Mouse (Mus musculus): ENCODE measurements around the gene Cacng5. TPM values are rescaled to one million over a fixed set of nuclear protein-coding genes. Genes with fewer than 3 reads are reported as not detected.
A peak's percentile ranks its signal among the peaks of the same experiment; 100 is the strongest.

Gene Cacng5
- total and polyA plus RNA-seq, 2 experiments from 2014 or later, result 16.4 to 36.4 TPM

GRCm38 (mm10) chr11:107929712-107930111, 14.9 kb upstream of the Cacng5 start:
- no peak for ATAC-seq (ENCODE audit: low FRiP score)

GRCm38 (mm10) chr11:107919852-107920508, 5.1 kb upstream of the Cacng5 start:
- H3K27me3 ChIP-seq (ENCODE audit: insufficient read depth, low read length), result no peaks in the 10 kb centered on the region
- no peaks in the 10 kb centered on the region for H3K9me3 ChIP-seq (ENCODE audit: low read length)
- ATAC-seq (ENCODE audit: low FRiP score) (no peak), DNase-seq (ENCODE audit: low spot score) (no peak)
- no peak for TF ChIP-seq CTCF (IDR thresholded peaks at IDR 0.05)
- peaks cover 16% of the 10 kb centered on the region; the same call in 1 of the 2 replicates for H3K4me1 ChIP-seq (ENCODE audit: insufficient read depth, low read length)
- H3K36me3 ChIP-seq (ENCODE audit: insufficient read depth, low read length), result no peaks in the 10 kb centered on the region
- H3K4me3 ChIP-seq (ENCODE audit: low read depth, low read length), result no peak overlapping the region
- WGBS, result 59% methylated on average over 16 of the region's 16 CpGs
- no peak overlapping the region for H3K9ac ChIP-seq (replicated peaks; ENCODE audit: low read length, poor library complexity, severe bottlenecking)
- H3K27ac ChIP-seq (ENCODE audit: low read depth, low read length), result no peak overlapping the region
- H3K4me2 ChIP-seq (ENCODE audit: low read depth, low read length, poor library complexity, severe bottlenecking), result no peak overlapping the region

More at GRCm38 (mm10) chr11:107929712-107930111, 14.9 kb upstream of the Cacng5 start:
- no peak for DNase-seq (ENCODE audit: low spot score)
- no peak for TF ChIP-seq CTCF (IDR thresholded peaks at IDR 0.05)
- Histone ChIP-seq H3K27ac (ENCODE audit: low read depth, low read length) (no peak overlapping the region), H3K36me3 (ENCODE audit: insufficient read depth, low read length) (no peaks in the 10 kb centered on the region), H3K4me1 (ENCODE audit: insufficient read depth, low read length) (no peaks in the 10 kb centered on the region), H3K4me2 (ENCODE audit: low read depth, low read length, poor library complexity, severe bottlenecking) (no peak overlapping the region), H3K4me3 (ENCODE audit: low read depth, low read length) (no peak overlapping the region), H3K27me3 (ENCODE audit: insufficient read depth, low read length) (no peaks in the 10 kb centered on the region), H3K9ac (replicated peaks; ENCODE audit: low read length, poor library complexity, severe bottlenecking) (no peak overlapping the region), H3K9me3 (ENCODE audit: low read length) (no peaks in the 10 kb centered on the region)
- WGBS, result 58% methylated on average over 3 of the region's 3 CpGs

GRCm38 (mm10) chr11:107917721-107918235, 2.9 kb upstream of the Cacng5 start:
- WGBS, result 17% methylated on average over 9 of the region's 9 CpGs
- H3K27me3 ChIP-seq (ENCODE audit: insufficient read depth, low read length), result no peaks in the 10 kb centered on the region
- H3K4me2 ChIP-seq (ENCODE audit: low read depth, low read length, poor library complexity, severe bottlenecking), result no peak overlapping the region
- no peaks in the 10 kb centered on the region for H3K36me3 ChIP-seq (ENCODE audit: insufficient read depth, low read length)
- ATAC-seq (ENCODE audit: low FRiP score) (peak; percentile 64), DNase-seq (ENCODE audit: low spot score) (peak; percentile 38)
- peaks cover 16% of the 10 kb centered on the region; the same call in 1 of the 2 replicates for H3K4me1 ChIP-seq (ENCODE audit: insufficient read depth, low read length)
- no peak for TF ChIP-seq CTCF (IDR thresholded peaks at IDR 0.05)
- H3K9ac ChIP-seq (replicated peaks; ENCODE audit: low read length, poor library complexity, severe bottlenecking), result 0 out of 2 replicates have a peak overlapping the region, but pooled peaks have one; percentile 33
- peak overlapping the region; percentile 72 for H3K27ac ChIP-seq (ENCODE audit: low read depth, low read length)
- H3K4me3 ChIP-seq (ENCODE audit: low read depth, low read length), result no peak overlapping the region
- H3K9me3 ChIP-seq (ENCODE audit: low read length), result no peaks in the 10 kb centered on the region

- Histone ChIP-seq H3K36me3 (ENCODE audit: insufficient read depth, low read length) (no peaks in the 10 kb centered on the region), H3K27ac (ENCODE audit: low read depth, low read length) (no peak overlapping the region), H3K9me3 (ENCODE audit: low read length) (peaks cover 5% of the 10 kb centered on the region; the same call in 1 of the 2 replicates), H3K9ac (replicated peaks; ENCODE audit: low read length, poor library complexity, severe bottlenecking) (no peak overlapping the region), H3K4me2 (ENCODE audit: low read depth, low read length, poor library complexity, severe bottlenecking) (peak overlapping the region; percentile 68), H3K27me3 (ENCODE audit: insufficient read depth, low read length) (no peaks in the 10 kb centered on the region), H3K4me1 (ENCODE audit: insufficient read depth, low read length) (peaks cover 15% of the 10 kb centered on the region; the same call in 1 of the 2 replicates), H3K4me3 (ENCODE audit: low read depth, low read length) (no peak overlapping the region)
- DNase-seq (ENCODE audit: low spot score) (peak; percentile 46), ATAC-seq (ENCODE audit: low FRiP score) (no peak)
- TF ChIP-seq CTCF (IDR thresholded peaks at IDR 0.05), result peak; percentile 48
- 62% methylated on average over 3 of the region's 3 CpGs for WGBS
Observed at GRCm38 (mm10) chr11:107913317-107913716, 1.5 kb downstream of the Cacng5 start.

GRCm38 (mm10) chr11:107905364-107905763, 9.5 kb downstream of the Cacng5 start:
- Histone ChIP-seq H3K9me3 (ENCODE audit: low read length) (peaks cover 5% of the 10 kb centered on the region; the same call in 1 of the 2 replicates), H3K4me2 (ENCODE audit: low read depth, low read length, poor library complexity, severe bottlenecking) (no peak overlapping the region), H3K9ac (replicated peaks; ENCODE audit: low read length, poor library complexity, severe bottlenecking) (0 out of 2 replicates have a peak overlapping the region, but pooled peaks have one; percentile 8), H3K4me1 (ENCODE audit: insufficient read depth, low read length) (0 out of 2 replicates have a peak, but pooled peaks cover 2% of the 10 kb centered on the region), H3K36me3 (ENCODE audit: insufficient read depth, low read length) (no peaks in the 10 kb centered on the region), H3K4me3 (ENCODE audit: low read depth, low read length) (no peak overlapping the region), H3K27ac (ENCODE audit: low read depth, low read length) (no peak overlapping the region), H3K27me3 (ENCODE audit: insufficient read depth, low read length) (no peaks in the 10 kb centered on the region)
- TF ChIP-seq CTCF (IDR thresholded peaks at IDR 0.05), result no peak
- DNase-seq (ENCODE audit: low spot score), result no peak
- WGBS, result 50% methylated on average over 9 of the region's 9 CpGs
- ATAC-seq (ENCODE audit: low FRiP score), result no peak

GRCm38 (mm10) chr11:107903966-107904605, 10.8 kb downstream of the Cacng5 start:
- Histone ChIP-seq H3K36me3 (ENCODE audit: insufficient read depth, low read length) (no peaks in the 10 kb centered on the region), H3K4me2 (ENCODE audit: low read depth, low read length, poor library complexity, severe bottlenecking) (no peak overlapping the region), H3K27me3 (ENCODE audit: insufficient read depth, low read length) (no peaks in the 10 kb centered on the region), H3K4me3 (ENCODE audit: low read depth, low read length) (no peak overlapping the region), H3K9ac (replicated peaks; ENCODE audit: low read length, poor library complexity, severe bottlenecking) (no peak overlapping the region), H3K4me1 (ENCODE audit: insufficient read depth, low read length) (0 out of 2 replicates have a peak, but pooled peaks cover 2% of the 10 kb centered on the region), H3K27ac (ENCODE audit: low read depth, low read length) (no peak overlapping the region), H3K9me3 (ENCODE audit: low read length) (no peaks in the 10 kb centered on the region)
- no peak for TF ChIP-seq CTCF (IDR thresholded peaks at IDR 0.05)
- DNase-seq (ENCODE audit: low spot score) (peak; percentile 28), ATAC-seq (ENCODE audit: low FRiP score) (no peak)
- WGBS, result 52% methylated on average over 4 of the region's 4 CpGs
